Mouse (Mus musculus): Measurements from ENCODE around the gene Tshb.

GRCm38 (mm10) chr3:102733936-102734312, 48.6 kb downstream of the Tshb start:
- TF ChIP-seq GATA1 (IDR thresholded peaks at IDR 0.05; ENCODE audit: low read length) (no peak), TAL1 (IDR thresholded peaks at IDR 0.05; ENCODE audit: low read length) (no peak)
